Mouse (Mus musculus) midbrain, postnatal 0 days (tissue): ENCODE results near the gene Ptbp3. TPM values are rescaled to one million over a fixed set of nuclear protein-coding genes. Genes with fewer than 3 reads are reported as not detected.
A peak's percentile ranks its signal among the peaks of the same experiment; 100 is the strongest.

Source experiments
- ATAC-seq: fragments of 200-750 bp; cut with Nextera tagmentation; 2 replicates; pipeline ENCODE4 v1.8.0; 2017; ENCODE audit warnings: moderate number of reproducible peaks, mild to moderate bottlenecking, moderate TSS enrichment, moderate library complexity; ENCODE audit not compliant: low FRiP score
- DNase-seq: peaks from one replicate; pipeline ENCODE4 v3.0.0-alpha.2; 2015; ENCODE audit warnings: low spot score
- H3K27ac ChIP-seq: fragments of 300-500 bp; sonication (generic); 2 replicates; pipeline ENCODE4 v1.5.1; 2014; ENCODE audit warnings: low read depth, mild to moderate bottlenecking, low read length, mixed read lengths
- H3K27me3 ChIP-seq: fragments of 300-500 bp; sonication (generic); 2 replicates; pipeline ENCODE4 v1.6.1; 2014; ENCODE audit warnings: low read length, control low read depth, mixed read lengths; ENCODE audit not compliant: insufficient read depth
- H3K36me3 ChIP-seq: fragments of 300-500 bp; sonication (generic); 2 replicates; pipeline ENCODE4 v1.6.1; 2014; ENCODE audit warnings: low read length, control low read depth, mixed read lengths; ENCODE audit not compliant: insufficient read depth
- H3K4me1 ChIP-seq: fragments of 300-500 bp; sonication (generic); 2 replicates; pipeline ENCODE4 v1.6.1; 2014; ENCODE audit warnings: mild to moderate bottlenecking, control low read depth, antibody characterized with exemption, low read length, mixed read lengths; ENCODE audit not compliant: insufficient read depth
- H3K4me2 ChIP-seq: fragments of 300-500 bp; sonication (generic); 2 replicates; pipeline ENCODE4 v1.6.1; 2014; ENCODE audit warnings: low read depth, mild to moderate bottlenecking, low read length, mixed read lengths; ENCODE audit not compliant: poor library complexity, severe bottlenecking
- H3K4me3 ChIP-seq: fragments of 300-500 bp; sonication (generic); 2 replicates; pipeline ENCODE4 v1.5.1; 2014; ENCODE audit warnings: low read depth, mild to moderate bottlenecking, low read length, moderate library complexity
- H3K9ac ChIP-seq: fragments of 300-500 bp; sonication (generic); replicated peaks from 2 replicates; pipeline ENCODE4 v1.6.1; 2014; ENCODE audit warnings: mild to moderate bottlenecking, low read length, moderate library complexity, mixed read lengths; ENCODE audit not compliant: poor library complexity, severe bottlenecking
- H3K9me3 ChIP-seq: fragments of 300-500 bp; sonication (generic); 2 replicates; pipeline ENCODE4 v1.6.1; 2016; ENCODE audit warnings: low read length, control low read depth
- CTCF ChIP-seq: IDR thresholded peaks from 2 replicates; pipeline ENCODE4 v1.5.1; 2016; ENCODE audit warnings: antibody characterized with exemption, mild to moderate bottlenecking
- WGBS: fragments of 180-500 bp; shearing (Covaris S2); extraction: QIAGEN DNeasy Blood & Tissue Kit; methylation state at CpG from one replicate; pipeline ENCODE4 v1.1.7; 2014; 5-methylcytosine and 5-hydroxymethylcytosine counted together
- polyA plus RNA-seq: library from polyadenylated mRNA; unstranded; fragments of >200 nt; fragmentation: Nextera tagmentation; extraction: Ambion mirVana; gene quantifications from 2 replicates; pipeline ENCODE4 v1.2.1, GENCODE M21; 2015
- total RNA-seq: library from RNA; depleted of rRNA; stranded (reverse); fragments of >200 nt; gene quantifications from 2 replicates; pipeline ENCODE4 v1.2.3, GENCODE M21; 2014

Gene Ptbp3
- total and polyA plus RNA-seq, 2 experiments from 2014 or later, result 10.5 to 35.8 TPM

GRCm38 (mm10) chr4:59555177-59555576 is 6.0 kb upstream of the Ptbp3 start:
- DNase-seq (no peak), ATAC-seq (no peak)
- no peak overlapping the region for H3K4me2 ChIP-seq
- H3K36me3 ChIP-seq, result no peaks in the 10 kb centered on the region
- H3K9me3 ChIP-seq, result no peaks in the 10 kb centered on the region
- H3K9ac ChIP-seq, result no peak overlapping the region
- no peak overlapping the region for H3K4me3 ChIP-seq
- H3K4me1 ChIP-seq, result no peaks in the 10 kb centered on the region
- H3K27ac ChIP-seq, result no peak overlapping the region
- no peaks in the 10 kb centered on the region for H3K27me3 ChIP-seq
- TF ChIP-seq CTCF, result no peak

GRCm38 (mm10) chr4:59553576-59553975 is 4.4 kb upstream of the Ptbp3 start:
- TF ChIP-seq CTCF, result no peak
- no peaks in the 10 kb centered on the region for H3K36me3 ChIP-seq
- H3K4me1 ChIP-seq, result no peaks in the 10 kb centered on the region
- WGBS, result 81% methylated on average over 3 of the region's 3 CpGs
- DNase-seq, result no peak
- ATAC-seq, result no peak
- H3K9me3 ChIP-seq, result no peaks in the 10 kb centered on the region
- H3K9ac ChIP-seq, result no peak overlapping the region
- no peak overlapping the region for H3K27ac ChIP-seq
- H3K4me2 ChIP-seq, result no peak overlapping the region
- H3K27me3 ChIP-seq, result no peaks in the 10 kb centered on the region
- H3K4me3 ChIP-seq, result no peak overlapping the region

GRCm38 (mm10) chr4:59552835-59553234 is 3.7 kb upstream of the Ptbp3 start:
- H3K9me3 ChIP-seq, result no peaks in the 10 kb centered on the region
- no peak overlapping the region for H3K4me3 ChIP-seq
- no peak for TF ChIP-seq CTCF
- H3K4me2 ChIP-seq, result no peak overlapping the region
- H3K27me3 ChIP-seq, result no peaks in the 10 kb centered on the region
- no peak overlapping the region for H3K27ac ChIP-seq
- DNase-seq (no peak), ATAC-seq (no peak)
- 94% methylated on average over 5 of the region's 5 CpGs for WGBS
- H3K4me1 ChIP-seq, result no peaks in the 10 kb centered on the region
- no peaks in the 10 kb centered on the region for H3K36me3 ChIP-seq
- no peak overlapping the region for H3K9ac ChIP-seq

DNA sequence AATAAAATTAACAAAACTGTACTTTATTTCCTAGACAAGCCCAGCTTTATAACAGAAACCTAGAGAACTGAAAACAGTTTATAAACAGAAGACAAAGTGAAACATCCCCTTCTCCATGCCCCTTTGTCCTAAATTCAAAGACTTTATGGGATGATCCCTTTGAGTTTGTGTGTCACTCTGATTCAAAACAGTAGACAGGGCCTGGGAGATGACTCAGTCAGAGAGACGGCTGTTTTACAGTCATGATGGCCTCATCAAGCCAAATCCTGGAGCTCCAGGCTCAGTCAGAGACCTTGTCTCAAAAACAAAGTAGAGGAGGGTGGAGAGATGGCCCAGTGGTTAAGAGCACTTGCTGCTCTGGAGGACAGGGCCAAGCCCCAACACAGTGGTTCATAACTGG is 2.7 kb upstream of the Ptbp3 start:
- H3K4me3 ChIP-seq, result no peak overlapping the region
- ATAC-seq (no peak), DNase-seq (no peak)
- H3K27ac ChIP-seq, result no peak overlapping the region
- WGBS, result 79% methylated on average over 1 of the region's 1 CpGs
- H3K9ac ChIP-seq, result no peak overlapping the region
- no peaks in the 10 kb centered on the region for H3K36me3 ChIP-seq
- no peak overlapping the region for H3K4me2 ChIP-seq
- TF ChIP-seq CTCF, result no peak
- H3K4me1 ChIP-seq, result peaks cover 6% of the 10 kb centered on the region; the same call in 1 of the 2 replicates
- no peaks in the 10 kb centered on the region for H3K27me3 ChIP-seq
- no peaks in the 10 kb centered on the region for H3K9me3 ChIP-seq

GRCm38 (mm10) chr4:59549977-59550560 is 905 bp upstream of the Ptbp3 start:
- no peak overlapping the region for H3K27ac ChIP-seq
- H3K27me3 ChIP-seq, result no peaks in the 10 kb centered on the region
- 14% methylated on average over 11 of the region's 11 CpGs for WGBS

DNA sequence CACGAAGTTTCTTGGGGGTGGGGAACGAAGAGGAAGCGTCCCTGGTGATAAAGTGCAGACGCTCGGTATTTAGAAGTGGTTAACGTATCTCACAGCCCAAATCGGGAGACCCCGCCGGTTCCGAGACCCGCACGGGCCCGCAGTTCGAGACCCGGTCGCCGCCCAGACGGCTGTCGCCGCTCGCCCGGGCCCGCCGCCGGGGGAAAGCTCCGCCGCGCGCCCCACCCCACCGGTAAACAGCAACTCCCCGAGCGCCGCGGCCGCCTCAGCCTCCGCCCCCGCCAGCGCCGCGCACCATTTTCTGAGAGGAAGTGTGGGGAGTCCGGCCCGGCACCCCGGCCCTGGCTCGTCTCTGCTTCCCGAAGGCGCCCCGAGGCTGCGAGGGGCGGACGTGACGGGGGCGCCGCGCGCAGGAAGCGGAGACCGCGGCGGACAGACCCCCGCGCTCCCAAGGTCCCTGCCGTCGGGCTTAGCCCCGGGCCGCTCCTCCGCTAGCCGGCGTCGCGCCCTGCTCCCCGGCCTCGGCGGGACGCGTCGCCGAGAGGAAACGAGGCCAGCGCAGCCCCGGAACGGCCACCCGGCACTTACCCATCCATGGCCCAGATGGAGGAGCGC is 497 bp downstream of the Ptbp3 start:
- Histone ChIP-seq H3K4me2 (peak overlapping the region; percentile 92), H3K9me3 (no peaks in the 10 kb centered on the region), H3K9ac (peak overlapping the region; percentile 86), H3K27ac (peak overlapping the region; percentile 85), H3K4me3 (peak overlapping the region; percentile 81), H3K27me3 (no peaks in the 10 kb centered on the region), H3K36me3 (no peaks in the 10 kb centered on the region), H3K4me1 (peaks cover 6% of the 10 kb centered on the region; the same call in 1 of the 2 replicates)
- ATAC-seq (no peak; the same call in none of the 2 replicates), DNase-seq (peak; percentile 21)
- under 1% methylated on average over 71 of the region's 83 CpGs for WGBS
- TF ChIP-seq CTCF, result no peak

More at GRCm38 (mm10) chr4:59549977-59550560, 905 bp upstream of the Ptbp3 start:
- peak overlapping the region; percentile 81 for H3K4me3 ChIP-seq
- peak overlapping the region; percentile 92 for H3K4me2 ChIP-seq
- peak overlapping the region; percentile 86; the same call in 1 of the 2 replicates for H3K9ac ChIP-seq
- no peak for DNase-seq
- no peak for TF ChIP-seq CTCF
- H3K9me3 ChIP-seq, result no peaks in the 10 kb centered on the region
- H3K4me1 ChIP-seq, result peaks cover 6% of the 10 kb centered on the region; the same call in 1 of the 2 replicates
- no peak for ATAC-seq
- no peaks in the 10 kb centered on the region for H3K36me3 ChIP-seq
